ENCODE assay signal across 7 mouse cellular contexts in the genomic region with DNA sequence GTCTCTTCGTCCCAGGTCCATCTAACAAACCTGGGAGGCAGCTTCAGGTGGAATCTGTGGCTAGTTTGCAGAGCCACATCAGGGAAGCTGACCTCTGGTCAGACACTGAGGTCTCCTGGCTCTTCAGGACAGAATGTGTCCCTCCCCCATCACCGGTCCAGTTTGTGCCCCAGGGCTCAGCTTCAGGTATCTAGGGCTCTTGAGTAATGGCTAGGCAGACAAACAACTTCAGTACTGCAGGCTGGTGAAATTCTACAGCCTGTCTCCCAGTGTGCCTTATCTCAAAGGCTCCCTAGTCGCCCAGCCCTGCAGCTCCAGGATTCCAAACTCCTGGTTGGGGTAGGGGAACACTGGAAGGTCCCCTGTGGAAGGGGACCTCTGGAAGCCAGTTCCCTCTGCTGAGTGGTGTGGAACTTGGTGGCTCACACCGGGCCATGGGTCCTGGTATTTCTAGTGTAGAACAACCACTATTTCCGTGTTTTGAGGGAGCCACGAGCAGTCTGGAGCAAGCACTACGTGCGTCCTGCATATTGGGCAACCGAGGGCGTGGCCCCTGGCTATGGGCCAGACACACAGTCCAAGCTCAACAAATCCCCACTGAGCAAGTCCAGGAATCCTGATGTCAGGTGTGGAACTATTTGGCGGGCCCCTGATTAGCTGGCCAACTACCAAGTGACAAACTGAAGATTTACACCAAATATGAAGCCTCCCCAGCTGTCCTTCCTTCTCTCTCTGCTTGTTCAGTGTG.
A peak's percentile ranks its signal among the peaks of the same experiment; 100 is the strongest.
DNase-seq lines count a peak whose midpoint lies in the region; ATAC-seq lines count a peak whose summit lies in the region.

No protein-coding gene starts in this region.

- ATAC-seq in common myeloid progenitor, adult 5-6 weeks (replicated peaks; ENCODE audit: low read depth, poor library complexity, severe bottlenecking), result 0 out of 2 replicates have a peak, but pooled peaks have one; percentile 45
- peak; percentile 76 for ATAC-seq in megakaryocyte progenitor cell, adult 5-6 weeks (replicated peaks; ENCODE audit: poor library complexity)

- peak; percentile 73 for DNase-seq in heart, adult 8-10 months (ENCODE audit: low spot score)
- DNase-seq in kidney, postnatal 4 days, result peak; percentile 55 to 61
- no peak for DNase-seq in layer of hippocampus, adult 11-12 months (ENCODE audit: low spot score)
- no peak for DNase-seq in spleen, postnatal 36 days (ENCODE audit: low spot score in 2 of 2)
- DNase-seq in thymus, postnatal 25 days, result no peak

Comparison
In these comparisons a context has a peak if more than half of its experiments do, and no peak if none do; other contexts are left out.
1. DNase-seq: peak in heart, adult 8-10 months (single experiment) and kidney, postnatal 4 days (2 of 2); none in layer of hippocampus, adult 11-12 months (single experiment), spleen, postnatal 36 days (0 of 2) and thymus, postnatal 25 days (single experiment).